Mouse (Mus musculus) lung, adult 2 months (tissue): Measurements from ENCODE around the gene Pdia4. TPM values are rescaled to one million over a fixed set of nuclear protein-coding genes. Genes with fewer than 3 reads are reported as not detected.
A peak's percentile ranks its signal among the peaks of the same experiment; 100 is the strongest.
"Not testable (repeated sequence)": the region's sequence is repeated elsewhere in the genome, so short reads cannot be mapped to it uniquely, and the experiment has no call there.

Experiments used
- DNase-seq: peaks from one replicate; pipeline ENCODE4 v3.0.0; 2022
- H3K4me1 ChIP-seq: fragments of 200-500 bp; 2 replicates; pipeline ENCODE4 v1.6.1; 2011; ENCODE audit warnings: low read length; ENCODE audit not compliant: control insufficient read depth, insufficient read depth
- H3K4me3 ChIP-seq: fragments of 200-500 bp; replicated peaks from 2 replicates; pipeline ENCODE3; 2011; ENCODE audit warnings: low read depth, mild to moderate bottlenecking, control low read depth, low read length; ENCODE audit errors: extremely low read depth
- CTCF ChIP-seq: fragments of 200-500 bp; IDR thresholded peaks from 2 replicates; pipeline ENCODE4 v1.5.1; 2011; ENCODE audit warnings: mild to moderate bottlenecking, low read length, control low read depth; ENCODE audit not compliant: insufficient read depth
- POLR2A ChIP-seq: fragments of 200-500 bp; IDR thresholded peaks from 2 replicates; pipeline ENCODE4 v1.6.1; 2011; ENCODE audit warnings: low read depth, mild to moderate bottlenecking, control low read depth, low read length, borderline replicate concordance; ENCODE audit errors: extremely low read depth
- WGBS: fragments of 180-500 bp; shearing (Covaris S2); methylation state at CpG from one replicate; pipeline ENCODE4 v1.1.7; 2018; 5-methylcytosine and 5-hydroxymethylcytosine counted together
- polyA plus RNA-seq: library from polyadenylated mRNA; depleted of rRNA; stranded (reverse); fragments of >200 nt; gene quantifications from 2 replicates; pipeline ENCODE4 v1.2.3, GENCODE M21; 2012

Gene Pdia4
- polyA plus RNA-seq, 1 experiment: 40.1 TPM

GRCm38 (mm10) chr6:47793284-47793683 is 19.9 kb downstream of the Pdia4 start:
- TF ChIP-seq CTCF (no peak), POLR2A (no peak)
- no peak for DNase-seq
- H3K4me1 ChIP-seq: peaks cover 3% of the 10 kb centered on the region
- no peak overlapping the region for H3K4me3 ChIP-seq
- 63% methylated on average over 5 of the region's 5 CpGs for WGBS

GRCm38 (mm10) chr6:47792533-47792932 is 20.7 kb downstream of the Pdia4 start:
- 88% methylated on average over 2 of the region's 2 CpGs for WGBS
- TF ChIP-seq CTCF (no peak), POLR2A (no peak)
- no peak overlapping the region for H3K4me3 ChIP-seq
- peaks cover 3% of the 10 kb centered on the region for H3K4me1 ChIP-seq
- no peak for DNase-seq

GRCm38 (mm10) chr6:47790745-47791144 is 22.5 kb downstream of the Pdia4 start:
- DNase-seq: no peak
- 30% methylated on average over 2 of the region's 2 CpGs for WGBS
- peaks cover 3% of the 10 kb centered on the region for H3K4me1 ChIP-seq
- TF ChIP-seq POLR2A (no peak), CTCF (no peak)
- no peak overlapping the region for H3K4me3 ChIP-seq

- Histone ChIP-seq H3K4me3 (peak overlapping the region; percentile 48), H3K4me1 (peaks cover 3% of the 10 kb centered on the region)
- no peak for DNase-seq
- 10% methylated on average over 3 of the region's 3 CpGs for WGBS
- TF ChIP-seq CTCF (no peak), POLR2A (no peak)
These were observed 24.4 kb downstream of the Pdia4 start for GRCm38 (mm10) chr6:47788821-47789220.

GRCm38 (mm10) chr6:47787941-47788736 is 25.1 kb downstream of the Pdia4 start:
- TF ChIP-seq CTCF: no peak
- TF ChIP-seq POLR2A: peak; percentile 99
- under 1% methylated on average over 18 of the region's 18 CpGs for WGBS
- Histone ChIP-seq H3K4me1 (peaks cover 3% of the 10 kb centered on the region), H3K4me3 (peak overlapping the region; percentile 87)
- peak; percentile 80 for DNase-seq

GRCm38 (mm10) chr6:47784707-47785412 is 28.4 kb downstream of the Pdia4 start:
- no peak for TF ChIP-seq CTCF
- no peak for TF ChIP-seq POLR2A
- DNase-seq: no peak
- no peak overlapping the region for H3K4me3 ChIP-seq
- H3K4me1 ChIP-seq: peaks cover 6% of the 10 kb centered on the region
- WGBS: 70% methylated on average over 5 of the region's 5 CpGs

GRCm38 (mm10) chr6:47781091-47781968 is 31.9 kb downstream of the Pdia4 start:
- no peak for DNase-seq
- TF ChIP-seq CTCF: no peak
- no peak for TF ChIP-seq POLR2A
- peak overlapping the region; percentile 58 for H3K4me3 ChIP-seq
- H3K4me1 ChIP-seq: peaks cover 3% of the 10 kb centered on the region
- under 1% methylated on average over 21 of the region's 21 CpGs for WGBS

GRCm38 (mm10) chr6:47780576-47781013 is 32.6 kb downstream of the Pdia4 start:
- DNase-seq: no peak
- 2% methylated on average over 2 of the region's 2 CpGs for WGBS
- TF ChIP-seq CTCF (no peak), POLR2A (no peak)
- Histone ChIP-seq H3K4me3 (peak overlapping the region; percentile 58), H3K4me1 (peaks cover 3% of the 10 kb centered on the region)

GRCm38 (mm10) chr6:47771760-47772159 is 41.5 kb downstream of the Pdia4 start:
- H3K4me3 ChIP-seq: not testable (repeated sequence)

GRCm38 (mm10) chr6:47771113-47771512 is 42.1 kb downstream of the Pdia4 start:
- DNase-seq: peak; percentile 2
- H3K4me3 ChIP-seq, H3K4me1 ChIP-seq: not testable (repeated sequence)
- WGBS: 88% methylated on average over 12 of the region's 12 CpGs

More at GRCm38 (mm10) chr6:47771760-47772159, 41.5 kb downstream of the Pdia4 start:
- DNase-seq: peak; percentile 5
- not testable (repeated sequence) for H3K4me1 ChIP-seq
- WGBS: 36% methylated on average over 8 of the region's 19 CpGs

GRCm38 (mm10) chr6:47769861-47770260 is 43.4 kb downstream of the Pdia4 start:
- H3K4me3 ChIP-seq, H3K4me1 ChIP-seq: not testable (repeated sequence)
- DNase-seq: peak; percentile 3
- WGBS: 82% methylated on average over 4 of the region's 4 CpGs

- H3K4me1 ChIP-seq, H3K4me3 ChIP-seq, DNase-seq: not testable (repeated sequence)
- WGBS: 75% methylated on average over 4 of the region's 12 CpGs
These were observed 44.7 kb downstream of the Pdia4 start for GRCm38 (mm10) chr6:47768520-47768919.

GRCm38 (mm10) chr6:47767355-47767754 is 45.9 kb downstream of the Pdia4 start:
- H3K4me3 ChIP-seq, H3K4me1 ChIP-seq: not testable (repeated sequence)
- peak; percentile 2 for DNase-seq
- 47% methylated on average over 7 of the region's 20 CpGs for WGBS
